Comparison of ENCODE assay signal across 10 mouse cellular contexts in the genomic region with DNA sequence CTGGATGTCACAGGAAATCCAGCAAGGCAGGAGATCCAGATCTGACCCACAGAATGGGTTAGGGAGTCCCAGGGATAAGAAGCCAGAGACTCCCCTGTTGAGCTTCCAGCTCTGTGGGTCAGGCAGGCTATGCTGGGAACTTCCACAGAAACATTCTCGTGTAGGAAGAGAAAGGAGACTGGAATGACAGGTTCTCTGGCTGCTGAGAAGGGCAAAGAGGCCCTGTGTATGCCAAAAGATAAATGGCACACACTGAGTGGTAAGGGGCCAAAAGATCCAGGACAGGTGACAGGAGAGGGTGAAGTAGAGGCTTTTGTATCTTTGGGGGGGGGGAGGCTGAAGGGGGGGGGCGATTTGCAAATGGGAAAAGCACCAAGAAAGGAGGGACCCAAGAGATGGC. TPM values are rescaled to one million over a fixed set of nuclear protein-coding genes. Genes with fewer than 3 reads are reported as not detected.
DNase-seq lines count a peak whose midpoint lies in the region; ATAC-seq and TF ChIP-seq lines count a peak whose summit lies in the region.
"Had no signal": no experiment of that assay in that cellular context is flagged by ENCODE, and none has a peak within 500 bp of the region (broad histone marks: within the 10 kb centered on the region; RNA-seq: fewer than 3 reads in every experiment).

No protein-coding gene starts in this region.

- no peak for ATAC-seq in liver, embryonic 11.5 days (replicated peaks; ENCODE audit: low FRiP score)
- ATAC-seq in liver, embryonic 12.5 days: no peak
- ATAC-seq in activated CD4-positive, CD25-positive, alpha-beta regulatory T cell, adult 4 months: no peak
- ATAC-seq: Patski had no signal

- H3K27ac ChIP-seq in heart, embryonic 10.5 days: peak overlapping the region; percentile 85
- H3K27ac ChIP-seq in liver, embryonic 11.5 days (ENCODE audit: low read depth, low read length): no peak overlapping the region
- 0 out of 2 replicates have a peak overlapping the region, but pooled peaks have one; percentile 51 for H3K27ac ChIP-seq in cortical plate, adult 2 months (ENCODE audit: insufficient read depth, low read length)
- no peak overlapping the region for H3K27ac ChIP-seq in liver, embryonic 12.5 days

- no peaks in the 10 kb centered on the region for H3K9me3 ChIP-seq in heart, embryonic 10.5 days
- no peaks in the 10 kb centered on the region for H3K9me3 ChIP-seq in liver, embryonic 11.5 days (ENCODE audit: control insufficient read depth, low read length)
- H3K9me3 ChIP-seq in liver, embryonic 12.5 days (replicated peaks): no peaks in the 10 kb centered on the region; the same call in 1 of the 2 replicates

- TF ChIP-seq CTCF in cortical plate, adult 2 months (IDR thresholded peaks at IDR 0.05; ENCODE audit: extremely low read depth, insufficient read depth, low read length): no peak

- 0% methylated on average over 1 of the region's 2 CpGs for WGBS in heart, embryonic 10.5 days
- WGBS in liver, embryonic 11.5 days: 27% methylated on average over 1 of the region's 2 CpGs
- WGBS in liver, embryonic 12.5 days (ENCODE audit: insufficient replicate concordance): 0% methylated on average over 1 of the region's 2 CpGs

- no peak for DNase-seq in heart, embryonic 10.5 days (ENCODE audit: low spot score)
- no peak for DNase-seq in heart, adult 11 months
- DNase-seq in liver, embryonic 11.5 days (ENCODE audit: low spot score): no peak
- no peak for DNase-seq in liver
- DNase-seq in ovary, postnatal 10 days (ENCODE audit: low spot score): no peak
- DNase-seq: cerebellum, adult 18-20 months had no signal

- no peak for TF ChIP-seq POLR2A in cortical plate, adult 2 months (IDR thresholded peaks at IDR 0.05; ENCODE audit: extremely low read depth, insufficient read depth, low read length)

- peak overlapping the region; percentile 52 for H3K4me2 ChIP-seq in liver, embryonic 11.5 days
- H3K4me2 ChIP-seq in liver, embryonic 12.5 days: peak overlapping the region; percentile 52

- peak overlapping the region; percentile 49 for H3K4me3 ChIP-seq in heart, embryonic 10.5 days
- H3K4me3 ChIP-seq in liver, embryonic 11.5 days (ENCODE audit: low read depth, low read length): no peak overlapping the region
- H3K4me3 ChIP-seq in cortical plate, adult 2 months (ENCODE audit: insufficient read depth, low read length): no peak overlapping the region
- H3K4me3 ChIP-seq in liver, embryonic 12.5 days: no peak overlapping the region

- no peaks in the 10 kb centered on the region for H3K27me3 ChIP-seq in heart, embryonic 10.5 days (ENCODE audit: insufficient read depth, poor library complexity, severe bottlenecking)
- H3K27me3 ChIP-seq in liver, embryonic 11.5 days (replicated peaks; ENCODE audit: control insufficient read depth, insufficient read depth, low read length): peaks cover 18% of the 10 kb centered on the region
- H3K27me3 ChIP-seq in liver, embryonic 12.5 days (replicated peaks): peaks cover 57% of the 10 kb centered on the region
- H3K27me3 ChIP-seq: Patski had no signal

- H3K36me3 ChIP-seq in heart, embryonic 10.5 days: 0 out of 2 replicates have a peak, but pooled peaks cover 2% of the 10 kb centered on the region
- H3K36me3 ChIP-seq in liver, embryonic 11.5 days (ENCODE audit: control insufficient read depth, insufficient read depth, low read length): no peaks in the 10 kb centered on the region
- no peaks in the 10 kb centered on the region for H3K36me3 ChIP-seq in liver, embryonic 12.5 days

- no peak overlapping the region for H3K9ac ChIP-seq in liver, embryonic 11.5 days (ENCODE audit: low read depth, low read length)
- no peak overlapping the region for H3K9ac ChIP-seq in liver, embryonic 12.5 days

- H3K4me1 ChIP-seq in heart, embryonic 10.5 days: peaks cover 45% of the 10 kb centered on the region
- peaks cover 34% of the 10 kb centered on the region for H3K4me1 ChIP-seq in liver, embryonic 11.5 days (replicated peaks; ENCODE audit: control insufficient read depth, insufficient read depth, low read length)
- peaks cover 8% of the 10 kb centered on the region for H3K4me1 ChIP-seq in cortical plate, adult 2 months (ENCODE audit: control insufficient read depth, insufficient read depth, low read length)
- H3K4me1 ChIP-seq in liver, embryonic 12.5 days: peaks cover 42% of the 10 kb centered on the region

RNA-seq across cellular contexts. Expression of a gene that starts 20.0 kb away (rescaled TPM):
- 55.0 and 55.8 TPM in 2 replicates for polyA plus RNA-seq in heart, embryonic 10.5 days (2016; fragmentation: Nextera tagmentation; extraction: Ambion mirVana)
- 28.9 and 34.8 TPM in 2 replicates for polyA plus RNA-seq in liver, embryonic 11.5 days (2014; fragmentation: Nextera tagmentation; extraction: Ambion mirVana)
- polyA plus RNA-seq in cortical plate, adult 2 months (2012; rRNA removed): 31.1 TPM in 2 replicates
- 20.0 and 20.7 TPM in 2 replicates for polyA plus RNA-seq in liver, embryonic 12.5 days (2016; fragmentation: Nextera tagmentation; extraction: Ambion mirVana)
- 10 to 100 TPM; 14.1 to 14.3 TPM for polyA plus RNA-seq in activated CD4-positive, CD25-positive, alpha-beta regulatory T cell, adult 4 months (2017; shearing (Covaris generic))

Comparison
In these comparisons a context has a peak if more than half of its experiments do, and no peak if none do; other contexts are left out.
1. H3K27ac ChIP-seq: peak in heart, embryonic 10.5 days (single experiment) and cortical plate, adult 2 months (single experiment); none in liver, embryonic 11.5 days (single experiment) and liver, embryonic 12.5 days (single experiment).